Mouse (Mus musculus) C2C12 (cell line): ENCODE data around the gene Thada. TPM values are rescaled to one million over a fixed set of nuclear protein-coding genes. Genes with fewer than 3 reads are reported as not detected.
"Not testable (repeated sequence)": the region's sequence is repeated elsewhere in the genome, so short reads cannot be mapped to it uniquely, and the experiment has no call there.

ENCODE experiments used
- H3K27me3 ChIP-seq: one replicate; pipeline ENCODE4 v1.6.1; 2011; ENCODE audit not compliant: control insufficient read depth, insufficient read depth, insufficient read length
- H3K36me3 ChIP-seq: one replicate; pipeline ENCODE4 v1.6.1; 2011; ENCODE audit not compliant: control insufficient read depth, insufficient read depth
- H3K4me3 ChIP-seq: one replicate; pipeline ENCODE4 v1.5.1; 2011; ENCODE audit warnings: mild to moderate bottlenecking, control low read depth; ENCODE audit not compliant: poor library complexity, insufficient read depth, severe bottlenecking
- H3K79me2 ChIP-seq: one replicate; pipeline ENCODE4 v1.6.1; 2011; ENCODE audit not compliant: control insufficient read depth, insufficient read depth
- H3K79me3 ChIP-seq: one replicate; pipeline ENCODE4 v1.6.1; 2011; ENCODE audit warnings: low read depth, control low read depth
- H3ac ChIP-seq: one replicate; pipeline ENCODE3; 2011; ENCODE audit warnings: low read depth; ENCODE audit not compliant: control insufficient read depth, insufficient read length
- CEBPB ChIP-seq: IDR thresholded peaks from one replicate; pipeline ENCODE4 v1.6.1; 2011; ENCODE audit warnings: low read depth, mild to moderate bottlenecking, control low read depth, moderate library complexity
- CTCF ChIP-seq: IDR thresholded peaks from one replicate; pipeline ENCODE4 v1.5.1; 2011; ENCODE audit not compliant: control insufficient read depth, insufficient read depth, insufficient read length
- FOSL1 ChIP-seq: IDR thresholded peaks from one replicate; pipeline ENCODE4 v1.8.0; 2011; ENCODE audit warnings: mild to moderate bottlenecking, low read length; ENCODE audit not compliant: poor library complexity, insufficient read depth, severe bottlenecking
- MAX ChIP-seq: IDR thresholded peaks from one replicate; pipeline ENCODE4 v1.6.1; 2011; ENCODE audit warnings: mild to moderate bottlenecking, control low read depth
- MYOD1 ChIP-seq: IDR thresholded peaks from one replicate; pipeline ENCODE4 v1.6.1; 2011; ENCODE audit warnings: low read depth; ENCODE audit not compliant: control insufficient read depth, insufficient read length
- MYOG ChIP-seq: IDR thresholded peaks from one replicate; pipeline ENCODE4 v1.6.1; 2011; ENCODE audit not compliant: control insufficient read depth, insufficient read length; ENCODE audit errors: extremely low read depth
- USF1 ChIP-seq: IDR thresholded peaks from one replicate; pipeline ENCODE4 v1.6.1; 2011; ENCODE audit warnings: low read depth, mild to moderate bottlenecking, control low read depth, moderate library complexity
- polyA plus RNA-seq: library from polyadenylated mRNA; unstranded; fragments of >200 nt; fragmentation: generic; extraction: Trizol; gene quantifications from one replicate; pipeline ENCODE4 v1.2.1, GENCODE M21; 2012; ENCODE audit warnings: missing spikeins

Gene Thada
- polyA plus RNA-seq, 1 experiment, result 7.3 TPM

GRCm38 (mm10) chr17:84228223-84228622 lies 237.8 kb downstream of the Thada start:
- TF ChIP-seq MAX (no peak), USF1 (no peak), MYOD1 (no peak), CTCF (no peak), FOSL1 (no peak)
- Histone ChIP-seq H3K79me2 (no peaks in the 10 kb centered on the region), H3K4me3 (no peak overlapping the region), H3K36me3 (peaks cover 34% of the 10 kb centered on the region), H3K27me3 (no peaks in the 10 kb centered on the region), H3ac (no peak overlapping the region), H3K79me3 (no peaks in the 10 kb centered on the region)

GRCm38 (mm10) chr17:84226681-84227080 lies 239.3 kb downstream of the Thada start:
- no peaks in the 10 kb centered on the region for H3K27me3 ChIP-seq
- peaks cover 38% of the 10 kb centered on the region for H3K36me3 ChIP-seq
- no peaks in the 10 kb centered on the region for H3K79me2 ChIP-seq
- no peak for TF ChIP-seq MYOG
- TF ChIP-seq USF1, result no peak
- no peak for TF ChIP-seq MAX
- TF ChIP-seq CTCF, result no peak
- TF ChIP-seq CEBPB, result no peak
- TF ChIP-seq FOSL1, result no peak
- TF ChIP-seq MYOD1, result no peak
- H3K4me3 ChIP-seq, result no peak overlapping the region
- no peaks in the 10 kb centered on the region for H3K79me3 ChIP-seq
- H3ac ChIP-seq, result no peak overlapping the region

- no peaks in the 10 kb centered on the region for H3K79me3 ChIP-seq
- no peak overlapping the region for H3K4me3 ChIP-seq
- no peaks in the 10 kb centered on the region for H3K79me2 ChIP-seq
- peaks cover 41% of the 10 kb centered on the region for H3K36me3 ChIP-seq
- H3ac ChIP-seq, result no peak overlapping the region
- TF ChIP-seq FOSL1, result no peak
- TF ChIP-seq USF1, result no peak
- TF ChIP-seq MAX, result no peak
- no peak for TF ChIP-seq CEBPB
- no peak for TF ChIP-seq CTCF
- TF ChIP-seq MYOD1, result no peak
- no peak for TF ChIP-seq MYOG
- no peaks in the 10 kb centered on the region for H3K27me3 ChIP-seq
Observed at GRCm38 (mm10) chr17:84226231-84226630, 239.8 kb downstream of the Thada start.

- H3K27me3 ChIP-seq, result no peaks in the 10 kb centered on the region
- H3K79me3 ChIP-seq, result no peaks in the 10 kb centered on the region
- H3K4me3 ChIP-seq, result no peak overlapping the region
- TF ChIP-seq MYOG (no peak), MAX (no peak), CEBPB (no peak), CTCF (no peak), USF1 (no peak), MYOD1 (no peak), FOSL1 (no peak)
- H3K79me2 ChIP-seq, result no peaks in the 10 kb centered on the region
- H3K36me3 ChIP-seq, result peaks cover 49% of the 10 kb centered on the region
- H3ac ChIP-seq, result no peak overlapping the region
Observed at GRCm38 (mm10) chr17:84224217-84224887, 241.7 kb downstream of the Thada start.

- H3K79me3 ChIP-seq, H3K27me3 ChIP-seq, H3ac ChIP-seq, H3K4me3 ChIP-seq, H3K79me2 ChIP-seq: not testable (repeated sequence)
- peaks cover 23% of the 10 kb centered on the region for H3K36me3 ChIP-seq
Observed at GRCm38 (mm10) chr17:84218841-84219240, 247.2 kb downstream of the Thada start.

GRCm38 (mm10) chr17:84217696-84218095 lies 248.3 kb downstream of the Thada start:
- no peak overlapping the region for H3K4me3 ChIP-seq
- H3K36me3 ChIP-seq, result peaks cover 23% of the 10 kb centered on the region
- no peaks in the 10 kb centered on the region for H3K27me3 ChIP-seq
- H3ac ChIP-seq, result no peak overlapping the region
- TF ChIP-seq CTCF (no peak), CEBPB (no peak), MYOD1 (no peak), FOSL1 (no peak), MYOG (no peak), MAX (no peak), USF1 (no peak)
- no peaks in the 10 kb centered on the region for H3K79me3 ChIP-seq
- H3K79me2 ChIP-seq, result no peaks in the 10 kb centered on the region
